Mouse (Mus musculus) hindbrain, embryonic 16.5 days (tissue): Measurements from ENCODE around the gene Tmem53. TPM values are rescaled to one million over a fixed set of nuclear protein-coding genes. Genes with fewer than 3 reads are reported as not detected.

ENCODE experiments used
- ATAC-seq: fragments of 200-750 bp; cut with Nextera tagmentation; 2 replicates; pipeline ENCODE4 v1.8.0; 2017; ENCODE audit warnings: moderate TSS enrichment, moderate library complexity
- H3K27ac ChIP-seq: fragments of 300-500 bp; sonication (generic); 2 replicates; pipeline ENCODE4 v1.5.1; 2014; ENCODE audit warnings: low read depth, mild to moderate bottlenecking, control low read depth, low read length, moderate library complexity
- H3K27me3 ChIP-seq: fragments of 300-500 bp; sonication (generic); replicated peaks from 2 replicates; pipeline ENCODE4 v1.6.1; 2014; ENCODE audit warnings: low read length; ENCODE audit not compliant: control insufficient read depth, insufficient read depth
- H3K36me3 ChIP-seq: fragments of 300-500 bp; sonication (generic); 2 replicates; pipeline ENCODE4 v1.6.1; 2014; ENCODE audit warnings: mild to moderate bottlenecking, low read length, moderate library complexity, mixed read lengths; ENCODE audit not compliant: control insufficient read depth, insufficient read depth
- H3K4me1 ChIP-seq: fragments of 300-500 bp; sonication (generic); 2 replicates; pipeline ENCODE4 v1.6.1; 2014; ENCODE audit warnings: low read depth, low read length; ENCODE audit not compliant: control insufficient read depth, insufficient read depth
- H3K4me2 ChIP-seq: fragments of 300-500 bp; sonication (generic); 2 replicates; pipeline ENCODE4 v1.6.1; 2014; ENCODE audit warnings: mild to moderate bottlenecking, low read length, control low read depth, moderate library complexity
- H3K4me3 ChIP-seq: fragments of 300-500 bp; sonication (generic); 2 replicates; pipeline ENCODE4 v1.5.1; 2014; ENCODE audit warnings: mild to moderate bottlenecking, low read length, control low read depth, moderate library complexity
- H3K9ac ChIP-seq: fragments of 300-500 bp; sonication (generic); 2 replicates; pipeline ENCODE4 v1.6.1; 2014; ENCODE audit warnings: low read depth, mild to moderate bottlenecking, control low read depth, low read length, moderate library complexity
- H3K9me3 ChIP-seq: fragments of 300-500 bp; sonication (generic); 2 replicates; pipeline ENCODE4 v1.6.1; 2014; ENCODE audit warnings: mild to moderate bottlenecking, low read length, moderate library complexity; ENCODE audit not compliant: control insufficient read depth
- WGBS: fragments of 180-500 bp; shearing (Covaris S2); extraction: QIAGEN DNeasy Blood & Tissue Kit; methylation state at CpG from one replicate; pipeline ENCODE4 v1.1.7; 2014; 5-methylcytosine and 5-hydroxymethylcytosine counted together
- polyA plus RNA-seq: library from polyadenylated mRNA; unstranded; fragments of >200 nt; fragmentation: Nextera tagmentation; extraction: Ambion mirVana; gene quantifications from 2 replicates; pipeline ENCODE4 v1.2.1, GENCODE M21; 2015

The Tmem53 gene
- polyA plus RNA-seq, 1 experiment from 2014 or later = 10.3 TPM

GRCm38 (mm10) chr4:117235822-117236221 is 15.9 kb upstream of the Tmem53 start:
- Histone ChIP-seq H3K4me3 (no peak overlapping the region), H3K27me3 (no peaks in the 10 kb centered on the region), H3K4me2 (no peak overlapping the region), H3K9ac (no peak overlapping the region), H3K27ac (no peak overlapping the region), H3K9me3 (no peaks in the 10 kb centered on the region), H3K36me3 (no peaks in the 10 kb centered on the region), H3K4me1 (no peaks in the 10 kb centered on the region)
- ATAC-seq = no peak
- WGBS = 57% methylated on average over 4 of the region's 4 CpGs

- no peak overlapping the region for H3K4me3 ChIP-seq
- no peaks in the 10 kb centered on the region for H3K4me1 ChIP-seq
- H3K27me3 ChIP-seq = no peaks in the 10 kb centered on the region
- H3K9me3 ChIP-seq = no peaks in the 10 kb centered on the region
- no peak for ATAC-seq
- no peak overlapping the region for H3K27ac ChIP-seq
- no peak overlapping the region for H3K4me2 ChIP-seq
- no peaks in the 10 kb centered on the region for H3K36me3 ChIP-seq
- H3K9ac ChIP-seq = no peak overlapping the region
- 55% methylated on average over 2 of the region's 2 CpGs for WGBS
Measured at GRCm38 (mm10) chr4:117239153-117239552, 12.6 kb upstream of the Tmem53 start.

- Histone ChIP-seq H3K4me2 (no peak overlapping the region), H3K36me3 (no peaks in the 10 kb centered on the region), H3K9me3 (no peaks in the 10 kb centered on the region), H3K4me1 (no peaks in the 10 kb centered on the region), H3K27me3 (no peaks in the 10 kb centered on the region), H3K27ac (no peak overlapping the region), H3K9ac (no peak overlapping the region), H3K4me3 (no peak overlapping the region)
- no peak for ATAC-seq
- 54% methylated on average over 6 of the region's 6 CpGs for WGBS
Measured at GRCm38 (mm10) chr4:117240867-117241266, 10.9 kb upstream of the Tmem53 start.

GRCm38 (mm10) chr4:117250982-117251381 is 769 bp upstream of the Tmem53 start:
- Histone ChIP-seq H3K27me3 (no peaks in the 10 kb centered on the region), H3K27ac (no peak overlapping the region), H3K36me3 (no peaks in the 10 kb centered on the region), H3K4me3 (no peak overlapping the region), H3K9me3 (no peaks in the 10 kb centered on the region), H3K9ac (no peak overlapping the region), H3K4me2 (peak overlapping the region; percentile 79), H3K4me1 (peaks cover 12% of the 10 kb centered on the region; the same call in 1 of the 2 replicates)
- WGBS = 75% methylated on average over 1 of the region's 1 CpGs
- ATAC-seq = no peak

- Histone ChIP-seq H3K4me1 (peaks cover 12% of the 10 kb centered on the region; the same call in 1 of the 2 replicates), H3K27ac (peak overlapping the region; percentile 78), H3K9me3 (no peaks in the 10 kb centered on the region), H3K36me3 (no peaks in the 10 kb centered on the region), H3K4me2 (peak overlapping the region; percentile 79), H3K27me3 (no peaks in the 10 kb centered on the region), H3K4me3 (peak overlapping the region; percentile 65), H3K9ac (peak overlapping the region; percentile 72)
- ATAC-seq = no peak; the same call in 1 of the 2 replicates
- WGBS = 28% methylated on average over 5 of the region's 5 CpGs
Measured at GRCm38 (mm10) chr4:117252351-117252750, 600 bp downstream of the Tmem53 start.

- Histone ChIP-seq H3K4me1 (peaks cover 12% of the 10 kb centered on the region; the same call in 1 of the 2 replicates), H3K4me2 (peak overlapping the region; percentile 79), H3K4me3 (no peak overlapping the region), H3K9me3 (no peaks in the 10 kb centered on the region), H3K27ac (no peak overlapping the region), H3K36me3 (no peaks in the 10 kb centered on the region), H3K9ac (no peak overlapping the region), H3K27me3 (no peaks in the 10 kb centered on the region)
- no peak for ATAC-seq
- 92% methylated on average over 5 of the region's 5 CpGs for WGBS
Measured at GRCm38 (mm10) chr4:117252755-117253154, 1.0 kb downstream of the Tmem53 start.

GRCm38 (mm10) chr4:117253218-117254016 is 1.7 kb downstream of the Tmem53 start:
- no peak overlapping the region for H3K4me2 ChIP-seq
- H3K4me1 ChIP-seq = peaks cover 12% of the 10 kb centered on the region; the same call in 1 of the 2 replicates
- 67% methylated on average over 12 of the region's 12 CpGs for WGBS
- no peak overlapping the region for H3K9ac ChIP-seq
- no peak overlapping the region for H3K4me3 ChIP-seq
- H3K27me3 ChIP-seq = no peaks in the 10 kb centered on the region
- H3K9me3 ChIP-seq = no peaks in the 10 kb centered on the region
- no peak overlapping the region for H3K27ac ChIP-seq
- H3K36me3 ChIP-seq = no peaks in the 10 kb centered on the region
- no peak for ATAC-seq

- 81% methylated on average over 5 of the region's 5 CpGs for WGBS
- Histone ChIP-seq H3K27ac (no peak overlapping the region), H3K36me3 (no peaks in the 10 kb centered on the region), H3K4me2 (no peak overlapping the region), H3K9ac (no peak overlapping the region; the same call in 1 of the 2 replicates), H3K4me3 (no peak overlapping the region), H3K4me1 (peaks cover 12% of the 10 kb centered on the region; the same call in 1 of the 2 replicates), H3K9me3 (no peaks in the 10 kb centered on the region), H3K27me3 (no peaks in the 10 kb centered on the region)
- ATAC-seq = no peak
Measured at GRCm38 (mm10) chr4:117254017-117254627, 2.4 kb downstream of the Tmem53 start.

DNA sequence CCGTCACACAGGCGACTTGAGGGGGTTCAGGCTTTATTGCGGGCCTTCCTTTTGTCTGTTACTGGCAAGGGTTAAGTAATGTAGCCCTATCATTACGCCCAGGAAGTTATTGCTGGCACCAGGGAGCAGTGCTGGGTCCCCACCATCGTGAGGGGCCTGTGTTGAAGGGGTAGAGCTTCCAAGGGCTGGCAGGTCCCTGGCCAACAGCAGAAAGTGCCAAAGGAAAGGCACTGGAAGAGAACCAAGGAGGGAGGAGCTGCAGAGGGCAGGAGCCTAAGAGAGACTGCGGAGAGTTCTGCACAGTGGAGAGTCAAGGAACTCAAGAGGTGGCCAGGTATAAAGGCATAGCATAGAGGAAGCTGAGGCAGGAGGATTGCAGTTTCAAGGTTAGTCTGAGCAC is 2.9 kb downstream of the Tmem53 start:
- H3K9ac ChIP-seq = no peak overlapping the region; the same call in 1 of the 2 replicates
- H3K4me3 ChIP-seq = no peak overlapping the region
- no peaks in the 10 kb centered on the region for H3K27me3 ChIP-seq
- 35% methylated on average over 6 of the region's 6 CpGs for WGBS
- H3K4me2 ChIP-seq = no peak overlapping the region
- H3K27ac ChIP-seq = no peak overlapping the region
- H3K36me3 ChIP-seq = no peaks in the 10 kb centered on the region
- H3K4me1 ChIP-seq = peaks cover 12% of the 10 kb centered on the region; the same call in 1 of the 2 replicates
- no peaks in the 10 kb centered on the region for H3K9me3 ChIP-seq
- ATAC-seq = no peak
